ENCODE assay signal across 12 mouse cellular contexts in genomic region chr11:62635406-62635805, GRCm38 (mm10). TPM values are rescaled to one million over a fixed set of nuclear protein-coding genes. Genes with fewer than 3 reads are reported as not detected.
DNase-seq lines count a peak whose midpoint lies in the region; ATAC-seq and TF ChIP-seq lines count a peak whose summit lies in the region.
"Had no signal": no experiment of that assay in that cellular context is flagged by ENCODE, and none has a peak within 500 bp of the region (broad histone marks: within the 10 kb centered on the region; RNA-seq: fewer than 3 reads in every experiment).

No protein-coding gene starts in this region.

- no peak overlapping the region for H3K9ac ChIP-seq in embryonic facial prominence, embryonic 15.5 days
- no peak overlapping the region for H3K9ac ChIP-seq in kidney, embryonic 16.5 days (replicated peaks; ENCODE audit: low read length)
- no peak overlapping the region for H3K9ac ChIP-seq in liver, postnatal 0 days (replicated peaks)
- H3K9ac ChIP-seq: stomach, embryonic 15.5 days had no signal

- WGBS in kidney, adult 2 months = 66% methylated on average over 3 of the region's 3 CpGs
- WGBS in embryonic facial prominence, embryonic 15.5 days = 42% methylated on average over 3 of the region's 3 CpGs
- 58% methylated on average over 3 of the region's 3 CpGs for WGBS in kidney, embryonic 16.5 days
- WGBS in liver, postnatal 0 days (ENCODE audit: insufficient replicate concordance) = 65% methylated on average over 3 of the region's 3 CpGs

- no peaks in the 10 kb centered on the region for H3K36me3 ChIP-seq in kidney, adult 2 months (ENCODE audit: control insufficient read depth, insufficient read depth, low read length)
- no peaks in the 10 kb centered on the region for H3K36me3 ChIP-seq in embryonic facial prominence, embryonic 15.5 days
- no peaks in the 10 kb centered on the region for H3K36me3 ChIP-seq in kidney, embryonic 16.5 days (ENCODE audit: insufficient read depth, low read length)
- H3K36me3 ChIP-seq in liver, postnatal 0 days (replicated peaks; ENCODE audit: insufficient read depth, low read length) = no peaks in the 10 kb centered on the region
- H3K36me3 ChIP-seq: stomach, embryonic 15.5 days had no signal

- TF ChIP-seq CTCF in kidney, adult 2 months (conservative IDR thresholded peaks at IDR 0.05; ENCODE audit: insufficient read depth, insufficient read length, low read depth, low read length) = no peak
- TF ChIP-seq CTCF in liver, postnatal 0 days (IDR thresholded peaks at IDR 0.05; ENCODE audit: low read depth) = no peak

- H3K4me2 ChIP-seq in embryonic facial prominence, embryonic 15.5 days (replicated peaks) = no peak overlapping the region
- no peak overlapping the region for H3K4me2 ChIP-seq in kidney, embryonic 16.5 days (replicated peaks; ENCODE audit: low read depth, low read length)
- H3K4me2 ChIP-seq in liver, postnatal 0 days (ENCODE audit: low read depth, low read length) = no peak overlapping the region
- H3K4me2 ChIP-seq: stomach, embryonic 15.5 days had no signal

- H3K4me1 ChIP-seq in kidney, adult 2 months (ENCODE audit: control insufficient read depth, insufficient read depth, low read length) = no peaks in the 10 kb centered on the region
- peaks cover 42% of the 10 kb centered on the region for H3K4me1 ChIP-seq in embryonic facial prominence, embryonic 15.5 days
- peaks cover 38% of the 10 kb centered on the region for H3K4me1 ChIP-seq in kidney, embryonic 16.5 days (ENCODE audit: insufficient read depth, low read length)
- H3K4me1 ChIP-seq in liver, postnatal 0 days (ENCODE audit: insufficient read depth) = peaks cover 16% of the 10 kb centered on the region

- 0 out of 2 replicates have a peak overlapping the region, but pooled peaks have one; percentile 7 for H3K27ac ChIP-seq in kidney, adult 2 months (ENCODE audit: insufficient read depth, low read depth, low read length)
- H3K27ac ChIP-seq in embryonic facial prominence, embryonic 15.5 days (replicated peaks) = peak overlapping the region; percentile 60
- peak overlapping the region; percentile 51; the same call in 1 of the 2 replicates for H3K27ac ChIP-seq in kidney, embryonic 16.5 days (ENCODE audit: low read length)
- no peak overlapping the region for H3K27ac ChIP-seq in liver, postnatal 0 days (ENCODE audit: low read depth)
- H3K27ac ChIP-seq: stomach, embryonic 15.5 days had no signal

- no peak for ATAC-seq in embryonic facial prominence, embryonic 15.5 days (ENCODE audit: insufficient number of reproducible peaks, low FRiP score, low TSS enrichment, low read depth)
- no peak for ATAC-seq in kidney, embryonic 16.5 days (ENCODE audit: low FRiP score, low TSS enrichment)
- no peak for ATAC-seq in liver, postnatal 0 days

- H3K9me3 ChIP-seq in embryonic facial prominence, embryonic 15.5 days (replicated peaks) = no peaks in the 10 kb centered on the region
- H3K9me3 ChIP-seq in kidney, embryonic 16.5 days (ENCODE audit: low read length) = no peaks in the 10 kb centered on the region
- no peaks in the 10 kb centered on the region for H3K9me3 ChIP-seq in liver, postnatal 0 days (ENCODE audit: low read length)
- H3K9me3 ChIP-seq: stomach, embryonic 15.5 days had no signal

- no peaks in the 10 kb centered on the region for H3K27me3 ChIP-seq in kidney, adult 2 months (replicated peaks; ENCODE audit: control insufficient read depth, insufficient read depth, low read length)
- H3K27me3 ChIP-seq in embryonic facial prominence, embryonic 15.5 days = no peaks in the 10 kb centered on the region
- H3K27me3 ChIP-seq in kidney, embryonic 16.5 days (ENCODE audit: insufficient read depth, low read length) = no peaks in the 10 kb centered on the region
- H3K27me3 ChIP-seq in liver, postnatal 0 days (ENCODE audit: insufficient read depth, low read length) = no peaks in the 10 kb centered on the region
- H3K27me3 ChIP-seq: stomach, embryonic 15.5 days had no signal

- DNase-seq in adrenal gland, postnatal 10 days = peak; percentile 30
- no peak for DNase-seq in adrenal gland, adult 8-10 months
- DNase-seq in kidney, adult 2 months = peak; percentile 33
- no peak for DNase-seq in kidney, adult 18-20 months
- no peak for DNase-seq in adipocyte (ENCODE audit: low spot score)
- no peak for DNase-seq in liver, postnatal 0 days
- DNase-seq: cerebellum, adult 8-10 months; liver; right cerebral cortex, postnatal 4 days had no signal

- no peak for TF ChIP-seq POLR2A in kidney, adult 2 months (IDR thresholded peaks at IDR 0.05; ENCODE audit: low read depth, low read length)

- no peak overlapping the region for H3K4me3 ChIP-seq in kidney, adult 2 months (ENCODE audit: insufficient read depth, low read depth, low read length)
- no peak overlapping the region for H3K4me3 ChIP-seq in embryonic facial prominence, embryonic 15.5 days (replicated peaks)
- no peak overlapping the region for H3K4me3 ChIP-seq in kidney, embryonic 16.5 days (ENCODE audit: low read length)
- H3K4me3 ChIP-seq in liver, postnatal 0 days (ENCODE audit: low read depth, low read length) = no peak overlapping the region
- H3K4me3 ChIP-seq: stomach, embryonic 15.5 days had no signal

- TF ChIP-seq EP300 in liver, postnatal 0 days (IDR thresholded peaks at IDR 0.05; ENCODE audit: low read depth) = no peak

RNA-seq across cellular contexts. Expression of gene Lrrc75a, which starts 12.9 kb away (rescaled TPM):
- total RNA-seq in adrenal gland, postnatal 10 days (2021) = 10 to 100 TPM; 28.1 to 29.6 TPM
- total RNA-seq in adrenal gland, adult 8-10 months (2022) = 10 to 100 TPM; 30.3 to 54.2 (median 37.9) TPM
- 7.8 and 8.0 TPM in 2 replicates for polyA plus RNA-seq in kidney, adult 2 months (2012; rRNA removed)
- 16.2 and 16.3 TPM in 2 replicates for polyA plus RNA-seq in embryonic facial prominence, embryonic 15.5 days (2015; fragmentation: Nextera tagmentation; extraction: Ambion mirVana)
- polyA plus RNA-seq in kidney, embryonic 16.5 days (2015; fragmentation: Nextera tagmentation; extraction: Ambion mirVana) = 13.8 and 15.6 TPM in 2 replicates
- polyA plus RNA-seq in liver, postnatal 0 days (2015; fragmentation: Nextera tagmentation; extraction: Ambion mirVana) = 1.1 and 1.3 TPM in 2 replicates

RNA-seq across cellular contexts. Expression of gene Mmgt2, which starts 13.1 kb away (rescaled TPM):
- total RNA-seq in adrenal gland, postnatal 10 days (2021) = 10 to 100 TPM; 23.2 to 28.2 TPM
- 10 to 100 TPM; 39.9 to 60.5 (median 52.3) TPM for total RNA-seq in adrenal gland, adult 8-10 months (2022)
- 24.0 and 33.1 TPM in 2 replicates for polyA plus RNA-seq in kidney, adult 2 months (2012; rRNA removed)
- polyA plus RNA-seq in embryonic facial prominence, embryonic 15.5 days (2015; fragmentation: Nextera tagmentation; extraction: Ambion mirVana) = 51.4 and 52.4 TPM in 2 replicates
- 66.2 and 68.1 TPM in 2 replicates for polyA plus RNA-seq in kidney, embryonic 16.5 days (2015; fragmentation: Nextera tagmentation; extraction: Ambion mirVana)
- polyA plus RNA-seq in liver, postnatal 0 days (2015; fragmentation: Nextera tagmentation; extraction: Ambion mirVana) = 7.8 and 9.6 TPM in 2 replicates

Comparison
In these comparisons a context has a peak if more than half of its experiments do, and no peak if none do; other contexts are left out.
1. DNase-seq: peak in adrenal gland, postnatal 10 days (single experiment) and kidney, adult 2 months (single experiment); none in adrenal gland, adult 8-10 months (single experiment), kidney, adult 18-20 months (single experiment), adipocyte (single experiment) and liver, postnatal 0 days (single experiment).